Mouse (Mus musculus): Measurements from ENCODE around the gene Carns1.

- no peak for TF ChIP-seq POLR2A (IDR thresholded peaks at IDR 0.05; ENCODE audit: insufficient read depth, low read length)
- TF ChIP-seq EP300 (IDR thresholded peaks at IDR 0.05; ENCODE audit: insufficient read depth, low read depth, low read length) = no peak
- no peak for TF ChIP-seq CTCF (IDR thresholded peaks at IDR 0.05; ENCODE audit: low read depth, low read length)
Measured at GRCm38 (mm10) chr19:4137913-4138312, 37.4 kb downstream of the Carns1 start.
